Mouse (Mus musculus) regulatory T cell (primary cell): ENCODE measurements around the gene Aldh8a1.

Experiments used
- in situ Hi-C: fragments of 300-600 bp; cut with MboI, MseI; formaldehyde crosslinking; loops from one replicate; pipeline ENCODE4 v1.15.1; 2025; ENCODE audit warnings: high pct_unique_total_duplicates

Aldh8a1 gene

DNA sequence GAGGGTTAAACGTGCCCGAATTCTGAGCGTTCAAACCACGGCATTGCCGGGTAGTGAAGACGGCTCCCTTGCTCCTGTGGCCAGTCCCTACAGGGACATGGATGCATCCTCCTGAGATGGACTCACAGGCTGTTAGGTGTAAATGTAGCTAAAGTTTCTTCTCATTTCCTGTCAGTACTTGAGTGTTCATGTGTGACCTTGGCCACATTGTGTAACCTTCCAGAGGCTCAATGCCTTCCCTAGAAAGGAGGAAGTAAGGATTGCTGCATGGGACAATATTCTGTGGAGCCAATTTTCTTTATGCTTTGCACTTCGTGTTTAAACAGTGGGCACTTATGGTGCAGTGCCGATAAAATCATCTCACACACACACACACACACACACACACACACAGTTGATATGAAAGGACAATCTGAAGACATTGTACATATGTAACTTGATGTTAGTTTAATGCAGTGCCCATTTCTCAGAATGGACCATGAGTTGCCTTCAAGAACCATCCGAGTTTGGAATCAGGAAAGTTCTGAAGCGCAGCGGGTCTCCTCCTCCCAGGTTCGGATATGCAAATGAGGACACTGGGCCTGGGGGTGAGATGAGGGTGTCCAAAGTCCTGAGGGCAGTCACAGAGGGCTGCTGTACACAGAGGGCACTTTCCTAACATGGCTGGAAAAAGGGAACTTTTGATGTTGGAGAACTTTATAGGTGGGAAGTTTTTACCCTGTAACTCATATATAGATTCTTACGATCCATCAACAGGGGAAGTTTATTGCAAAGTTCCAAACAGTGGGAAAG lies at the start of gene Aldh8a1:
Gene Aldh8a1 (plus strand): TSS at position 610 of the 792 bp plus-strand sequence.
- in situ Hi-C loops, result no loop called here

- in situ Hi-C loops, result no loop called here
Measured at GRCm38 (mm10) chr10:21327605-21328135, 49.4 kb upstream of the Aldh8a1 start.

- in situ Hi-C loops, result loop anchor here (10.0 kb wide), 1 partner anchor 350 kb away; no protein-coding TSS in a partner anchor
Measured at GRCm38 (mm10) chr10:21334349-21335105, 42.6 kb upstream of the Aldh8a1 start.

DNA sequence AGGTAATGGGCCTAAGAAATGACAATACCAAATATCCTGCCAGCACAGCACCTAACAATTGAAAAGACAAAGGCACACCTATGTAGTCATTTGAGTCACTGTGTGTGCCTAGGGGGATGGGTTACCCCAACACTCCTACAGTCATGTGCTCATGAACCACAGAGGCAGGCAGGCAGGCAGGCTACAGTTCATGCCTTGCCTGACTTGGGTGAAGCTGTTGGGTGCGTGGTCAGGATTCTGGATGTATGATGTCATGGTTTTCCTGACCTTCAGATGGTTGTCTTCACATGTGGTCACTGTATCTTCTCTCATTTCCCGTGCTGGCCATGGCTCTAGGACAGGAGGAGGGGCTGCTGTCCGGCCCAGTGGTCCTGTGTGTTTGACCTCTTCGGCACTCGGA lies 41.6 kb upstream of the Aldh8a1 start:
- in situ Hi-C loops, result loop anchor here (10.0 kb wide), 1 partner anchor 351 kb away; no protein-coding TSS in a partner anchor

DNA sequence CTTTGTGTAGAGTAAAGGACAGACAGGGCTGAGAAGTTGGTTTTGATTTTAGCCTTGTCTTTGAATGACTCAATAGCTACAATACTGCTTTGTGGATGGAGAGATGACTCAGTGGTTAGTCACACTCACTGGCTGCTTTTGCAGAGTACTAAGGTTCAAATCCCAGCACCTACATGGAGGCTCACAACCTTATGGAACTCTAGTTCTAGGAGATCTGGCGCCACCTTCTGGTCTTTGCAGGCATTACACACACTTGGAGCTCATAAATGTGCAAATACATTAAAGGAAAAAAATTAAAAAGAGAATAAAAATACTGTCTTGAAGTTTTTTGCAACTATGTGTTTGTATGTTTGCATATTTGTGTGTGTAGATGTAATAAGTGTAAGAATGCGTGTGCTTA lies 39.9 kb upstream of the Aldh8a1 start:
- in situ Hi-C loops, result loop anchor here (10.0 kb wide), 1 partner anchor 352 kb away; no protein-coding TSS in a partner anchor

GRCm38 (mm10) chr10:21341706-21342105 lies 35.4 kb upstream of the Aldh8a1 start:
- in situ Hi-C loops, result loop anchor here (5.0 kb wide), 1 partner anchor 194 kb away; no protein-coding TSS in a partner anchor

DNA sequence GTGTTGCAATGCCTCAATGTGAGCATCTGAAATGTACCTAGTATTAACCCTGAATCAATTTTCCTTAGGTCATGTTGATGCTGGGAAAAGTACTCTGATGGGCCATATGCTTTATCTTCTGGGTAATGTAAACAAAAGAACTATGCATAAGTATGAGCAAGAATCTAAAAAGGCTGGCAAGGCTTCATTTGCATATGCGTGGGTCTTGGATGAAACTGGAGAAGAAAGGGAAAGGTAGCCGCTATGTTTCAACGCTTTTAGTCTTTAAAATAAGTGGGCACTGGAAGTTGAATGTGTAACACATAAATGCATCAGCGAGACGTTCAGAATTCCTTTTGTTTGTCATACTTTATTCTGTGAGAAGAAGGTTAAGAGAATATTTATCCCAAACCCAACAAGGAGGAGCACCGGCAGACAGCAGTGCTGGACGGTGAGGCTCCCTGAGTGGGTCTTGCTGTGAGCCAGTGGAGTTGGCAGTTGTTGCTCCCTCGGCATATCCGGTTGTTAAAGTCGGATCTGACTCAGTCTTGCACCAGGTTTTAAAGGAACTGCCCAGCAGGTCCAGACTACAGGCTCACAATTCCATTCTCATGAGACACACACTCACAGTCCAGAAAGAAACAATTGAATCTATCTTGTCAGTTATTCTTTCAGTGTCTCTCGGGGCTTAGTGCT lies 34.6 kb upstream of the Aldh8a1 start:
- in situ Hi-C loops, result loop anchor here (5.0 kb wide), 1 partner anchor 195 kb away; no protein-coding TSS in a partner anchor

DNA sequence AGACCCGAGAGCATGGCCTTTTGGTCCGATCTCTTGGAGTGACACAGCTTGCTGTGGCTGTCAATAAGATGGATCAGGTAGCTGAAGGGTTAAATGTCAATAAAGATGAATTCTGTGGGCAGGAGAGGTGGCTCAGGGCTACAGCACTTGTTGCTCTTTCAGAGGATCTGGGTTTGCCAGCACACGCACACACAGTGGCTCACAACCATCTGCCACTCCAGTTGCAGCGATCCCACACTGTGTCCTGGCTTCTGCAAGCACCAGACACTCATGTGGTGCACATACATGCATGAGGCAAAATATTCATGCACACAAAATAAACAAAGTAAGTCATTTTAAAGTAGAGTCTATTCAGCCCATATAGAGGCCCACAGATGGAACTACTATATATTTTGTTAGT lies 29.8 kb upstream of the Aldh8a1 start:
- in situ Hi-C loops, result no loop called here

- in situ Hi-C loops, result no loop called here
Measured at GRCm38 (mm10) chr10:21349449-21349848, 27.6 kb upstream of the Aldh8a1 start.

DNA sequence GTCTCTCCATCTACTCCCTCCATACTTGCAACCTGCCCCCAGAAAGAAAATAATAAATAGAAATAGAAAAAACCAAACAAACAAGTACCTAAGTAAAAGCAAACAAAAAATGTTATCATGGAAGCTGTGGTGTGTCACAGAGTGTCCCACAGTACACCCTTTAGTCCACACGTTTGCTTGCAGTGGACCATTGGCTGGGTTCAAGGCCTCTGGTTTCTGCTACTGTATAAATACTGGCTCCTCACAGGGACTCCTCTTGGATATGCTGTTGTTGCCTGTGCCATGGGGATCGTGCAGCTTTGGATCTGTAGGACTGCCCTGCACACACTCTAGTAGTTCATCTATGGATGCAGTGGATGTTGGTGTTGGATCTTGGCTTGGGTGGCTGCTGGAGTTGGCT lies 27.1 kb upstream of the Aldh8a1 start:
- in situ Hi-C loops, result loop anchor here (5.0 kb wide), 1 partner anchor 48 kb away; no protein-coding TSS in a partner anchor

DNA sequence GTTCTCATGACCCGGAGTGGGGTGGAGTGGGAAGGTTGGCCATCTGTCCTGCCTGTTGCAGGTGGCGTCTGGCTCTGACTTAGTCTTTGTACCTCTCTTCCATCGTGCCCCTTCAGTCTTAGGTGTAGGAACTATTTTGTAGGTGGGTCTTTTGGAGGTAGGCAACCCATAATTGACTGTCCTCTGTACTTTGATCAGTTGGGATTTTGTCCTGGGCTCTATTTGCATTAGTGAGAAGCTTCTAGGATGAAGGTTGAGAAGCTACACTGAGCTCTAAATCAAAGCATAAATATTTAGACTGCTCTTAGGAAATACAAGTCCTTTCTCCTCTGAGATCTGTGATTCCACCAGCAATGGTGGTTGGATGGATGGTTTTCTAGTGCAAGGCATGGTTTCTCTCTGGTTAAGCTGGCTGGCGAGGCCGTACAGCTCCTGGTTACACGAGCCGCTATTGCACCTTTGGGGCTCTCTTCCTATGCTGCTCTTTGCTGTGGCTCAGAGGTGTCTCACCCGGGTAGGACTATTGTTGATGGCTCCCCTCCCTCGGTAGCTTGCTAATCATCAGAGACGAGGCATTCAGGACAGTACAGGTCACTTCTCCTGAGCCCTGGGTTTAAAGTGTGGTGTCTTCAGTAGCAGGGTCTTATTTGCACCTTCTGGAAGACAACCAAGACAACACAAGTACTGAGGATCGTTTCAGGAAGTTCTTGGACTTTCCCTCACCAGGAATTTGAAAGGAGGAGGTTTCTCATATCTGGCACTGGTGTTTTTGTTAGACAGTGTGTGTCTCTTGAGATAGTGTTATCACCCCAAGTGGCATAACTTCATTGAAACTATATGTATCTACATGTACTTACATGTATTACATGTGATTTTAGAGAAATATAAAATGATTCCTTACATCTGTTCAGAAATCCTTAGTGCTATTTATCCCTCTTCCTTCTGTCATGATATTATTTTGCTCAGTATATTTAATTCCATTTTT lies 26.3 kb upstream of the Aldh8a1 start:
- in situ Hi-C loops, result loop anchor here (5.0 kb wide), 1 partner anchor 49 kb away; no protein-coding TSS in a partner anchor

DNA sequence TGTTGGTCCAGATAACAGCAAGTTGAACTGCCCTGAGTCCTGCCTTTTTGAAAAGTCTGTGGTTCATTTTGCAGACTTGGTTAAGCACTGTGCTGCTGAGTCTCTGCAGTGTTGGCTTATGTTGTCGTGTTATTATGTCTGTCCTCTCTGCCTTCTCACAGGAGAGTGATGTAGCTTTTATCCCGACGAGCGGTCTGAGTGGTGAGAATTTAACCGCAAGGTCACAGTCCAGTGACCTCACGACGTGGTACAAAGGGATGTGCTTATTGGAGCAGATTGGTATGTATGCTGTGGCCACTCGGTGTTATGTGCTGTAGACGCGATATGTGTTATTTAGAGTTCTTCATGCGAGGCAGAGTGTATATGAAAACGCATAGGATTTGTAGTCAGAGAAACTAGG lies 25.3 kb upstream of the Aldh8a1 start:
- in situ Hi-C loops, result loop anchor here (5.0 kb wide), 1 partner anchor 49 kb away; no protein-coding TSS in a partner anchor

DNA sequence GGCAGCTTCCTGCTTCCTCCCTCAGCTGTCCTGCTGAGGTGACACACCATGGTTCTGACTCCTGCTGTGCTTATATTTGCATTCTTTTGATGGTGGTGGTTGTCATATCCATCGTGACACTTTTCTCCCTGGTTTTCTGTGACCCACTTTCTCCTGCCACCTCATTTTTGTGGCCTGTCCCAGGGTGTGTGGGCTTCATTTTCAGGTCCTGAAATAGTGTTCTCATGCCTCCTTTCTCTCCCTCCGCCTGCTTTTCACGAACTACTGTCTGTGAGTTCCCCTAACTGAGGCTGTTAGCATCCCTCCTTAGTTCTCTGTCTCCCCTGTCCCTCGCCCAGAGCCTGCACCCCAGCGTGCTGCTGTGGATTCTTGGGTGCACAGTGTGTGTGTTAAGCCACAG lies 23.2 kb upstream of the Aldh8a1 start:
- in situ Hi-C loops, result loop anchor here (5.0 kb wide), 1 partner anchor 52 kb away; no protein-coding TSS in a partner anchor

- in situ Hi-C loops, result loop anchor here (5.0 kb wide), 1 partner anchor 52 kb away; no protein-coding TSS in a partner anchor
Measured at GRCm38 (mm10) chr10:21354506-21354905, 22.6 kb upstream of the Aldh8a1 start.

DNA sequence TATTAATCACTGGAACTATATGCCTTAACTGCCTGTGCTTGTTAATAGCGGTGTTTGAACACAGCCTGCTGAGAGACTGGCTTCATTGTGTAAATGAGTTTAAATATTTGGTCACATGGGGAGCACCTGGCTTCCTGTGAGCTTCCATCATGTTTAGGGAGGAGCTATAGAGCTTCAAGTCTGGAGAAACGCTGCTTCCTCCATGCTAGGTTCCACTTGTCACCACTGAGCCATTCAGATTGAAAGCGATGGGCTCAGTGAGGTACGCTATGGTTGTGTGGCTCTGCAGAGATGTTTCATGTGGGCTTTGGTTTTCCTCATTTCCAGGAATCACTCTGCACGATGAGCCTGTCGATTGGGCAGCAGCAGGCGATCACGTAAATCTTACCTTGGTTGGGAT lies 19.1 kb upstream of the Aldh8a1 start:
- in situ Hi-C loops, result no loop called here

GRCm38 (mm10) chr10:21359086-21359485 lies 18.0 kb upstream of the Aldh8a1 start:
- in situ Hi-C loops, result no loop called here

GRCm38 (mm10) chr10:21361871-21362270 lies 15.2 kb upstream of the Aldh8a1 start:
- in situ Hi-C loops, result no loop called here

DNA sequence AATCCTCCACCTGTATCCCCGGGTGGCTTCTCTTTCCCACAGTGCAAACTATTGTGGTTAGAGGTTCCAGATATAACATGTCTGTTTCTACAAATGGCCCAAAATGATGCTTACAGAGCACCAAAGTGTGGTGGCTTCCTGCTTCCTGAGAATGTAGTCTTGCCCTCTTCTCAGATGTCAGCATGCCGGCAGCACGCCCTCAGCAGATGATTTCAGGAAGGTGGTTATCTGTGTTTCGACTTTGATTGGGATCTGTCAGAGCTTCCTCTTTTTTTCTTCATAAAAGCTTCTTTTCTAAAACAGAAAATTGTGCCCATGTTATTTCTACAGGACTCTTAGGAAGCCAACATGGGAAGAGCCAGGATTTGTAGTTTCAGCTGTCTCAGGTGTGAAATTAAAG lies 13.8 kb upstream of the Aldh8a1 start:
- in situ Hi-C loops, result no loop called here

GRCm38 (mm10) chr10:21364946-21365345 lies 12.1 kb upstream of the Aldh8a1 start:
- in situ Hi-C loops, result no loop called here

GRCm38 (mm10) chr10:21365897-21366296 lies 11.2 kb upstream of the Aldh8a1 start:
- in situ Hi-C loops, result no loop called here
